Mouse (Mus musculus) hindbrain, postnatal 0 days (tissue): ENCODE measurements around the gene Nvl. TPM values are rescaled to one million over a fixed set of nuclear protein-coding genes. Genes with fewer than 3 reads are reported as not detected.

Experiments
- ATAC-seq: fragments of 200-750 bp; cut with Nextera tagmentation; 2 replicates; pipeline ENCODE4 v1.8.0; 2017; ENCODE audit warnings: mild to moderate bottlenecking, moderate TSS enrichment, moderate library complexity
- DNase-seq: peaks from one replicate; pipeline ENCODE4 v3.0.0-alpha.2; 2015; ENCODE audit warnings: low spot score
- H3K27ac ChIP-seq: fragments of 300-500 bp; sonication (generic); 2 replicates; pipeline ENCODE4 v1.5.1; 2014; ENCODE audit warnings: mild to moderate bottlenecking
- H3K27me3 ChIP-seq: fragments of 300-500 bp; sonication (generic); 2 replicates; pipeline ENCODE4 v1.6.1; 2014; ENCODE audit warnings: low read length, mixed read lengths; ENCODE audit not compliant: insufficient read depth
- H3K36me3 ChIP-seq: fragments of 300-500 bp; sonication (generic); 2 replicates; pipeline ENCODE4 v1.6.1; 2014; ENCODE audit warnings: low read length, mixed read lengths; ENCODE audit not compliant: insufficient read depth
- H3K4me1 ChIP-seq: fragments of 300-500 bp; sonication (generic); 2 replicates; pipeline ENCODE4 v1.6.1; 2014; ENCODE audit warnings: antibody characterized with exemption, low read length, mixed read lengths; ENCODE audit not compliant: insufficient read depth
- H3K4me2 ChIP-seq: fragments of 300-500 bp; sonication (generic); 2 replicates; pipeline ENCODE4 v1.6.1; 2014; ENCODE audit warnings: low read depth, mild to moderate bottlenecking, low read length, moderate library complexity, mixed read lengths
- H3K4me3 ChIP-seq: fragments of 300-500 bp; sonication (generic); 2 replicates; pipeline ENCODE4 v1.5.1; 2014; ENCODE audit warnings: low read length
- H3K9ac ChIP-seq: fragments of 300-500 bp; sonication (generic); replicated peaks from 2 replicates; pipeline ENCODE4 v1.6.1; 2014; ENCODE audit warnings: mild to moderate bottlenecking, low read length, moderate library complexity, mixed read lengths
- H3K9me3 ChIP-seq: fragments of 300-500 bp; sonication (generic); 2 replicates; pipeline ENCODE4 v1.6.1; 2016; ENCODE audit warnings: low read length, mixed read lengths
- CTCF ChIP-seq: IDR thresholded peaks from 2 replicates; pipeline ENCODE4 v1.5.1; 2016; ENCODE audit warnings: antibody characterized with exemption, control low read depth, low read depth
- WGBS: fragments of 180-500 bp; shearing (Covaris S2); extraction: QIAGEN DNeasy Blood & Tissue Kit; methylation state at CpG from one replicate; pipeline ENCODE4 v1.1.7; 2014; 5-methylcytosine and 5-hydroxymethylcytosine counted together
- polyA plus RNA-seq: library from polyadenylated mRNA; unstranded; fragments of >200 nt; fragmentation: Nextera tagmentation; extraction: Ambion mirVana; gene quantifications from 2 replicates; pipeline ENCODE4 v1.2.1, GENCODE M21; 2015
- total RNA-seq: library from RNA; depleted of rRNA; stranded (reverse); fragments of >200 nt; gene quantifications from 2 replicates; pipeline ENCODE4 v1.2.3, GENCODE M21; 2014

Nvl gene
- total and polyA plus RNA-seq, 2 experiments from 2014 or later, result 24.7 to 26.8 TPM

- Histone ChIP-seq H3K9ac (no peak overlapping the region), H3K27me3 (no peaks in the 10 kb centered on the region), H3K4me1 (no peaks in the 10 kb centered on the region), H3K9me3 (no peaks in the 10 kb centered on the region), H3K4me3 (no peak overlapping the region), H3K36me3 (peaks cover 31% of the 10 kb centered on the region), H3K4me2 (no peak overlapping the region), H3K27ac (no peak overlapping the region)
- WGBS, result 83% methylated on average over 12 of the region's 12 CpGs
- no peak for ATAC-seq
- TF ChIP-seq CTCF, result no peak
- no peak for DNase-seq
Observed at GRCm38 (mm10) chr1:181090048-181090447, 54.0 kb downstream of the Nvl start.

GRCm38 (mm10) chr1:181084021-181084420, 60.0 kb downstream of the Nvl start:
- Histone ChIP-seq H3K4me2 (no peak overlapping the region), H3K4me1 (no peaks in the 10 kb centered on the region), H3K27ac (no peak overlapping the region), H3K9me3 (no peaks in the 10 kb centered on the region), H3K27me3 (no peaks in the 10 kb centered on the region), H3K4me3 (no peak overlapping the region), H3K9ac (no peak overlapping the region), H3K36me3 (no peaks in the 10 kb centered on the region)
- DNase-seq (no peak), ATAC-seq (no peak)
- WGBS, result 44% methylated on average over 2 of the region's 2 CpGs
- TF ChIP-seq CTCF, result no peak

- 57% methylated on average over 5 of the region's 5 CpGs for WGBS
- Histone ChIP-seq H3K27ac (no peak overlapping the region), H3K4me2 (no peak overlapping the region), H3K9me3 (no peaks in the 10 kb centered on the region), H3K4me3 (no peak overlapping the region), H3K9ac (no peak overlapping the region), H3K36me3 (no peaks in the 10 kb centered on the region), H3K4me1 (no peaks in the 10 kb centered on the region), H3K27me3 (no peaks in the 10 kb centered on the region)
- no peak for TF ChIP-seq CTCF
- ATAC-seq (no peak), DNase-seq (no peak)
Observed at GRCm38 (mm10) chr1:181073075-181073474, 70.9 kb downstream of the Nvl start.

GRCm38 (mm10) chr1:181069671-181070070, 74.3 kb downstream of the Nvl start:
- WGBS, result 69% methylated on average over 11 of the region's 11 CpGs
- no peak for DNase-seq
- H3K36me3 ChIP-seq, result no peaks in the 10 kb centered on the region

GRCm38 (mm10) chr1:181068344-181068743, 75.7 kb downstream of the Nvl start:
- Histone ChIP-seq H3K36me3 (no peaks in the 10 kb centered on the region), H3K9me3 (no peaks in the 10 kb centered on the region), H3K4me1 (no peaks in the 10 kb centered on the region), H3K4me2 (no peak overlapping the region), H3K27ac (no peak overlapping the region), H3K4me3 (no peak overlapping the region), H3K9ac (no peak overlapping the region), H3K27me3 (no peaks in the 10 kb centered on the region)
- 83% methylated on average over 1 of the region's 1 CpGs for WGBS
- no peak for TF ChIP-seq CTCF
- no peak for DNase-seq
- ATAC-seq, result no peak

More at GRCm38 (mm10) chr1:181069671-181070070, 74.3 kb downstream of the Nvl start:
- Histone ChIP-seq H3K4me1 (no peaks in the 10 kb centered on the region), H3K4me2 (no peak overlapping the region), H3K9me3 (no peaks in the 10 kb centered on the region), H3K4me3 (no peak overlapping the region), H3K9ac (no peak overlapping the region), H3K27me3 (no peaks in the 10 kb centered on the region), H3K27ac (no peak overlapping the region)
- TF ChIP-seq CTCF, result no peak
- no peak for ATAC-seq

GRCm38 (mm10) chr1:181064648-181065047, 79.4 kb downstream of the Nvl start:
- Histone ChIP-seq H3K4me2 (no peak overlapping the region), H3K9me3 (no peaks in the 10 kb centered on the region), H3K9ac (no peak overlapping the region), H3K27me3 (no peaks in the 10 kb centered on the region), H3K36me3 (no peaks in the 10 kb centered on the region), H3K4me3 (no peak overlapping the region), H3K4me1 (no peaks in the 10 kb centered on the region), H3K27ac (no peak overlapping the region)
- 68% methylated on average over 6 of the region's 6 CpGs for WGBS
- ATAC-seq (no peak), DNase-seq (peak; percentile 3)
- TF ChIP-seq CTCF, result no peak

- no peak for TF ChIP-seq CTCF
- Histone ChIP-seq H3K27me3 (no peaks in the 10 kb centered on the region), H3K36me3 (no peaks in the 10 kb centered on the region), H3K4me1 (no peaks in the 10 kb centered on the region), H3K9ac (no peak overlapping the region), H3K4me3 (no peak overlapping the region), H3K27ac (no peak overlapping the region), H3K4me2 (no peak overlapping the region), H3K9me3 (no peaks in the 10 kb centered on the region)
- DNase-seq (peak; percentile 48), ATAC-seq (no peak)
- WGBS, result 51% methylated on average over 2 of the region's 2 CpGs
Observed at GRCm38 (mm10) chr1:181063991-181064390, 80.0 kb downstream of the Nvl start.
